Mouse (Mus musculus) adrenal gland, postnatal 4 days (tissue): ENCODE measurements around the gene Calml3. TPM values are rescaled to one million over a fixed set of nuclear protein-coding genes. Genes with fewer than 3 reads are reported as not detected.

ENCODE experiments used
- DNase-seq, 2 experiments: peaks; one replicate each; pipeline ENCODE4 v3.0.0; 2021 to 2022; ENCODE audit warnings: low spot score in 2 of 2, mixed read lengths in 2 of 2
- total RNA-seq, 2 experiments: library from RNA; stranded (reverse); gene quantifications; 2 replicates each; pipeline ENCODE4 v1.2.3; 2021

The Calml3 gene
- total RNA-seq, 2 experiments from 2014 or later, result not detected

DNA sequence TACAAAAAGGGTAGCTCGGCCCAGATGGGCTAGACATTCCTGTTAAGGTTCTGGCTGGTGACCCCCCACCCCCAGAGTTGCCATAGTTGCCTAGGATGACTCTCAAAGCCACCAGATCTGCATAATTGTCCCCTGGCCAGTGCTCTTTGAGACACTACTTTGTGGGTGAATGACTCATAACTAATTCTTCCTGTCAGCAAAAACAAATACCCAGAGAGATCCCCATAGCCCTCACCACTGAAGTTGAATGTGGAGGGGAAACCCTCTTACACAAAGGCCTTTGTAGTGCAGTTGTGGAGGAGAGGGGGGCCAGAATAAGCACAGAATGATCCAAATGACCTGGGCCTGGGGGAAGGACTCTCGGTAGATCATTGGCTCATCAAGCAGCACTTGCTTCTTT is 21.6 kb downstream of the Calml3 start:
- no peak for DNase-seq

DNA sequence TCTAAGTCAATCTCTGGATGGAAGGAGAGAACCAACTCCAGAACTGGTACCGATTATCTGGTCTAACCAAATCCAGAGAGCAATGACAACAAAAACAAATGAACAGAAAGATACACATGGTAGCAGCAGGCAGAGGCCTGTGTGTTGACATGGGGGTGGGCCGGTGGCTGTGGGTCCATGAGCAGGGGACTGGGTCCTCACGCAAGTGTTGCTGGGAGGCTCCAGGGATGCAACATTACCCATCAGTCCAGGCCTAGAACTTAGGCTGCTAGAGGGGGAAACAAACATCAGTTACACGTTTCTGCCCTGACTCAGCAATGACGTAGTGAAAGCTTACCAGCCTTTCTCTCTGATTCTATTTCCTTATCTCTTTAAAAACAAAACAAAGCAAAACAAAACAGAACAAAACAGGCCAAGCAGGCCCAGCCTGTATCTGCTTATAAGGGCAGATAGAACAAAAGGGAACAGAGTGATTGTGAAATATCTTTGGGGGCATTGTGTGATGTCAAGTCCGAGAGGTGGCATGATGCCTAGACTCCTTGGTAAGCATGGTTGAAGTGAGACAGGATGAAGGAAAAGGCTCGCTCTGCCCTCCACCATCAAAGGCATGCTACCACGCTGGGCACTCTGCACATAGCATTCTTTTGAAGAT is 24.4 kb downstream of the Calml3 start:
- no peak for DNase-seq

GRCm38 (mm10) chr13:3778591-3779364 is 25.3 kb downstream of the Calml3 start:
- DNase-seq, result no peak

GRCm38 (mm10) chr13:3777216-3777912 is 26.8 kb downstream of the Calml3 start:
- no peak for DNase-seq

- DNase-seq, result no peak
Observed at GRCm38 (mm10) chr13:3776446-3776845, 27.7 kb downstream of the Calml3 start.

DNA sequence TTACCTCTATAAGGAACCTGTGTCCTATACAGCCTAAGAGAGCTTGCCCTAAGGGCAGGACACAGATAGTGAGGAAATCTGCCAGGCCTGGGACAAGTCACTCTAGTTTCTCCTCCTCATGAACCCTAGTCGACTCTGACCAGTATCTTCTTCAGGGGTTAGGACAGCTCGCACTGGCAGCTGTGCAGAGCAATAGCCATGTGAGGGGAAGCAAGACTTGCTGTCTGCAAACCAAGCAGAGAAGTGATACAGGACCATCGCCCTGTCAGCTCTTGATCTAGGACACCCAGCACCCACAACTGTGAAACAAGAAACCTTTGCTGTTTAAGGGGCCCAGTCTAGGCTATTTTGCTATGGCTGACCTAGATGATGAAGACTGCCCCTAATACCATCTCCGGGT is 29.1 kb downstream of the Calml3 start:
- DNase-seq, result no peak

- DNase-seq, result no peak
Observed at GRCm38 (mm10) chr13:3774280-3774679, 29.8 kb downstream of the Calml3 start.

DNA sequence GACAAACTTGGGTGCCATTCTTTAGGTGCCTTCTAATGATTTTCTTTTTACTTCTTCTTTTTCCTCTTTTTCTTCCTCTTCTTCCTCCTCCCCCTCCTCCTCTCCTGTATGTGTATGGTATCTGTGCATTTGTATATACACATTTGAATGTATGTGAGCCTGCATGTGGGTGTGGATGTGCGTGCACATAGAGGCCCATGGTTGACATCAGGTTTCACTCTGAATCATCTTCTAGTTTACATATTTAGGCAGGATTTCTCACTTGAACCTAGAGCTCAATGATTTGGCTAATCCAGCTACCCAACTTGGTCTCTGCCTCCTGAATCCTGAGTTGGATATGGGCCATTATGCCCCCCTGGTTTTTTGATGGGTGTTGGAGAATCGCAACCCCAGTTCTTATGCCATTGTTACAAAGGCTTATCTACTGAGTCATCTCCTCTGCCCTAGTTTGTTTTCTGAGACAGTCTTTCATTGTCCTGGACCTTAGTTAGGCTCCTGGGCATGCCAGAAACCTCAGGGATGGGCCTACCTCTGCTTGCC is 30.9 kb downstream of the Calml3 start:
- no peak for DNase-seq

DNA sequence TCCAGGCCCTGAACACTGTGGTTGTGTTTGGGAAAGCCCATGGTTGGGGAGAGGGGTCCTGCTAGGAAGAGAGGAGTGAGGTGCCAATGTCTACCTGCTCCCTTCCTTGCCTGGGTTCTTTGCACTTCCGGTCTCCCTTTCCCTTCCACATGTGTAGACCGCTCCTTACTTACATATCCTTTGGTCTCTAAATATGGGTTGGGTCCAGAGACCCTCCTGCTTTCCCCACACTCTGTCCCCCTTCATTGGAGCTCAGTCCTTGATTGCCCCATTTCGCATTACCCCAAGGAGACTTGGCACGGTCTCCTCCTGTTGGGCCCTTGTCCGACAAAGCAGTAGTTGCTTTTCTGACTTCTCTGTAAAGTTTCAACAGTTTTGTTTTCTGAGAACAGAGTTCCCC is 32.9 kb downstream of the Calml3 start:
- DNase-seq, result no peak

DNA sequence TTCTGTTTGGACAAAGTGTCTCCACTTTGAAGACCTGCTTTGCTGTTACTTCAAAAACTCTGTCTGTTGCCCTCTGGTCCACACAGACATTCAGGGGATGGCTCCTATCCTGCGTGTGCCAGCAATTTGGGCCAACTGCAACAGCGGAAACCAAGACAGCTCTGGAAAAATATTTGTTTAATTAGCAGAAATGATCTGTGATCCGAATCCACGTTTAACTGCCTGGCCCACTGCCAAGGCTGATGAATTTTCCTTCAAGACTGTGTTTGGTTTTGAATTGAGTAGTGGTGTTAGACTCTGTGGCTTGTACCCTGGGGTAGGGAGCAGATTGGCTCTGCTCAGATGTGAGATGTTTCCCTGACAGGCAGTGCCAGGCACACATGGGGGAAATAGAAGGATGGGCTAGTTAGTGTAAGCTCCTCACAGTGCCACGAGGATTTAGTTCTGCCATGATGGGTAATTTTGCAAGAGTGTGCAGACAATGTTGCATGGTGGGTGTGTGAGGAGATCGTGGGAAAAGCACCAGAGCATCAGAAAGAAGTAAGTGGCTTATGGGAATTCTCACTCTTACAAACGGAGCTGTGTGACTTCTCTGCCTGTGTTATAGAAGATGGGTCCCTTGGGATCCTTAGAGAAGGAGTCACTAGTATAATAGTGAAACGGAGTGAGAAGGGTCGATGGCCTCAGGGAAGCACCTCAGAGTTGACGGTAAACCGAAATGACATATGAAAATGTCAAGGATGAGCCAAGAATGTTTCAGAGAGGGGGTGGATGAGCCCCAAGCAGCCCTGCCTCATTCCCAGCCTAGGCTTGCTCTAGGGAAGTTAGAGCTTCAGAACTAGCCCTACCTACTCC is 33.7 kb downstream of the Calml3 start:
- no peak for DNase-seq

DNA sequence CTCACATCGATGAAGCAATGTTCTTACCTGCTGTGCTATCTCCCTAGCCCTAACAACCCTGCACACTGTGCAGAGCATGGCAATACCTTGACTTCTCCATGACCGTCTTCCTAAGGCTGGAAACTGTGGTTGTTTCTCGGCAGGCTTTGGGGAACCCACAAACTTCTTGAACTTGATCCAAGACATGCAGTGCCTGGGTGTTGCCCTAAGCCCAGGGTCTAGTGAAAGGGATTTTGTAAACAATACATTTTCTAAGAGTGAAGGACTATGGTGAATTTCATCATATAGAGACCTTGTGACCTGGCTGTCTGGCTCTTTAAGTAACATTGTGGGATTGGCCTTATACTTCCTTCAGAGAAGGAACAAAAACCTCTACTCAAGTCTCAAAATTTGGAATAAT is 34.6 kb downstream of the Calml3 start:
- no peak for DNase-seq

GRCm38 (mm10) chr13:3768621-3769020 is 35.5 kb downstream of the Calml3 start:
- no peak for DNase-seq

DNA sequence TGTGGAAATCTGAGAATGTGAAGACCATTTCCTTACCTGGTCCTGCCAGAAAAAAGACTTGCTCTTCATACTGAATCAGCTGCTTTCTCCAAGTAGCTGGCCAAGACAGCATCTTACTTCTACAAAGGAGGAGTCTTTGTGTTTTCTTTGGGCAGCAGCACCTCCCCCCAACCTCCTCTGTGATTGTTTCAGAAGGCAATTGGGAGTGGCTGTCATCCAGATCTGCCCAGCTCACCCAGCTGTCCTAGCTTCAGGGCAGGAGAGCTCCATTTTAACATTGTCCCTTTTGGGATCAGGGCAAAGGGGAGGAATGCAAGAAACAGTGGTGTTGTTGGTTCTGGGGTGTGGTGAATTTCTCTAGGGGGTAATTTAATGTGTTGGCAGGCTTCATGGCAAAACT is 37.0 kb downstream of the Calml3 start:
- no peak for DNase-seq

- DNase-seq, result no peak
Observed at GRCm38 (mm10) chr13:3765781-3766180, 38.3 kb downstream of the Calml3 start.

- no peak for DNase-seq
Observed at GRCm38 (mm10) chr13:3761131-3761530, 43.0 kb downstream of the Calml3 start.

DNA sequence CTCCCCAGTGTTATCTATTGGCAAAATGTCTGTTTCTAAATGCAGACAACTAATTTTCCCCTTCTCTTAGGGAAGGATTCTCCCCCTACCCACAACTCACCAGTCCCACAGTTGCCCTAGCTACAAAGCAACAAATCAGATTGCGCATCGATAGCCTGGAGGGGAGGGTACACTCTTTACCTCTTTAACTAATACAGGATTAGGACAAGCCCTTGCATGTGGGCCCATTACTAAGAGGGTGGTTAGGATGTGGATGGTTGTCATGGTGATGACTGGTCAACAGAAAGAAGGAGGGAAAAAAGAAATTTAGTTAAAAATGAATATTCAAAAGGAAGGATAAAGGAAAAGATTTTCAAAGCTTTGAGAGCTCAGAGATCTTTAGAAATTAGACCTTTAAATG is 45.8 kb downstream of the Calml3 start:
- DNase-seq, result no peak

DNA sequence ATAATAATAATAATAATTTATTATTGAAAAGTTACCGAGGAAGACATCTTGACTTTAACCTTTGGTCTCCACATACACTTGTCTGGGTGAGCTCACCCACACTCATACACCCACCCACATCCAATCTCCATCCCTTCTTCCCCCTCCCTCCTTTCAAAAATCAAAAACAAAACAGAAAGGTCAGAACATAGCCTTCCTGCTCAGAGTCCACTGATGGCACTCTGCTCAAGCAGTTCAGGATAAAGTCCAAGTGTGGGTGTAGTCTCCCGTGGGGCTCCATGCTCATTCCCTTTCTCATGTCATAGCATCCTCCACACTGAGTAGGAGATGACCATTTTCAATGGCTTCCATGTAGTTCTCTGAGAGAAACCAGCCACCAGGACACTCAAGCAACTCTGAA is 50.8 kb downstream of the Calml3 start:
- no peak for DNase-seq
